In genomic region chr2:18012866-18013265, GRCm38 (mm10) we compare ENCODE assay signal across 23 mouse cellular contexts. TPM values are rescaled to one million over a fixed set of nuclear protein-coding genes. Genes with fewer than 3 reads are reported as not detected.
"Had no signal": no experiment of that assay in that cellular context is flagged by ENCODE, and none has a peak within 500 bp of the region (broad histone marks: within the 10 kb centered on the region; RNA-seq: fewer than 3 reads in every experiment).

No protein-coding gene starts in this region.

- H3K9ac ChIP-seq: neural tube, embryonic 13.5 days; neural tube, embryonic 15.5 days; stomach, embryonic 15.5 days had no signal

- H3K27me3 ChIP-seq: neural tube, embryonic 13.5 days; neural tube, embryonic 15.5 days; stomach, embryonic 15.5 days had no signal

- H3K9me3 ChIP-seq: neural tube, embryonic 13.5 days; neural tube, embryonic 15.5 days; stomach, embryonic 15.5 days had no signal

- H3K4me3 ChIP-seq: neural tube, embryonic 13.5 days; neural tube, embryonic 15.5 days; stomach, embryonic 15.5 days had no signal

- H3K4me2 ChIP-seq: neural tube, embryonic 13.5 days; neural tube, embryonic 15.5 days; stomach, embryonic 15.5 days had no signal

- DNase-seq: retina, postnatal 1 day; right cerebral cortex, adult 18-20 months; right cerebral cortex, postnatal 14 days; right cerebral cortex, postnatal 25 days; right cerebral cortex, postnatal 4 days; spleen, adult 18-20 months; thymus, adult 18-20 months; thymus, adult 2 months; thymus, postnatal 14 days; thymus, postnatal 25 days; thymus, postnatal 36 days; thymus, postnatal 4 days had no signal

- H3K27ac ChIP-seq: neural tube, embryonic 13.5 days; neural tube, embryonic 15.5 days; stomach, embryonic 15.5 days; stomach, postnatal 0 days had no signal

- H3K4me1 ChIP-seq: neural tube, embryonic 13.5 days; neural tube, embryonic 15.5 days; stomach, embryonic 15.5 days had no signal

- H3K36me3 ChIP-seq: neural tube, embryonic 13.5 days; neural tube, embryonic 15.5 days; stomach, embryonic 15.5 days had no signal

RNA-seq across cellular contexts. Expression of gene H2al2a, which starts 16.1 kb away (rescaled TPM):
- polyA plus RNA-seq: neural tube, embryonic 13.5 days; neural tube, embryonic 14.5 days; neural tube, embryonic 15.5 days; small intestine, adult 2 months; spleen, adult 2 months; stomach, embryonic 14.5 days; stomach, embryonic 15.5 days; stomach, embryonic 16.5 days; stomach, postnatal 0 days; thymus, adult 2 months; thymus, postnatal 0 days; urinary bladder, adult 2 months had no signal
